In the genomic region with DNA sequence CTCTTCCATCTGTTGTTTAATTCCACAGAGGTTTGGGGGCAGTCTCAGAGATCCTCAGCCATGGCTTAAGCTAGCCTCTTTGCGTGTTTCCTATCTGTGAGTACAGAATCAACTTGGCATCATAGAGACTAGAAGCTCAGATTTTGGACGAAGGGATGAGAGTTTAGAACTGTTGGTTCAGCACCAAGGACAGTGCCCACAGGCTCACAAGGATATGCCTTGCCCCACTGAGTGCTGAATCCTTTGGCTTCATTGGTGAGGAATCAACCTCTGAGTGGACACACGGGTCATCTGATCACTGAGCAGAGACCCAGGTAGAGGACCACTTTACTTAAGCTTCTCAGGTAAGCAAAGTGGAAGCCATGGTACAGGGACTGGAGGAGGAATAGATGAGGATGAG, we compare ENCODE assay signal across 30 mouse cellular contexts. TPM values are rescaled to one million over a fixed set of nuclear protein-coding genes. Genes with fewer than 3 reads are reported as not detected.
A peak's percentile ranks its signal among the peaks of the same experiment; 100 is the strongest.
DNase-seq lines count a peak whose midpoint lies in the region; ATAC-seq lines count a peak whose summit lies in the region.
"Had no signal": no experiment of that assay in that cellular context is flagged by ENCODE, and none has a peak within 500 bp of the region (broad histone marks: within the 10 kb centered on the region; RNA-seq: fewer than 3 reads in every experiment).

No protein-coding gene starts in this region.

- no peaks in the 10 kb centered on the region for H3K36me3 ChIP-seq in limb, embryonic 11.5 days (ENCODE audit: control insufficient read depth, insufficient read depth, low read length)
- no peaks in the 10 kb centered on the region for H3K36me3 ChIP-seq in limb, embryonic 10.5 days
- H3K36me3 ChIP-seq: forebrain, embryonic 12.5 days; heart, embryonic 12.5 days; kidney, embryonic 15.5 days had no signal

- no peak for ATAC-seq in limb, embryonic 11.5 days (ENCODE audit: insufficient number of reproducible peaks, low FRiP score, low TSS enrichment, low read depth)
- ATAC-seq: midbrain, embryonic 16.5 days had no signal

- no peak overlapping the region for H3K4me3 ChIP-seq in limb, embryonic 11.5 days (ENCODE audit: low read depth, low read length)
- H3K4me3 ChIP-seq in limb, embryonic 10.5 days, result no peak overlapping the region
- H3K4me3 ChIP-seq: forebrain, embryonic 12.5 days; gastrocnemius, adult 2 months; heart, embryonic 12.5 days; kidney, embryonic 15.5 days had no signal

- H3K4me2 ChIP-seq in limb, embryonic 11.5 days (ENCODE audit: low read depth, severe bottlenecking), result no peak overlapping the region
- H3K4me2 ChIP-seq: forebrain, embryonic 12.5 days; heart, embryonic 12.5 days; hindbrain, embryonic 14.5 days; kidney, embryonic 15.5 days; liver, embryonic 11.5 days had no signal

- DNase-seq in adrenal gland, postnatal 10 days, result peak; percentile 8
- DNase-seq in adrenal gland, postnatal 25 days, result no peak
- DNase-seq in limb, embryonic 11.5 days (ENCODE audit: low spot score), result peak; percentile 30
- DNase-seq in limb, embryonic 10.5 days (ENCODE audit: low spot score), result no peak
- DNase-seq in adipocyte (ENCODE audit: low spot score), result peak; percentile 7
- DNase-seq in cerebellum, adult 11 months, result no peak
- DNase-seq in cerebellum, adult 8-10 months, result no peak
- no peak for DNase-seq in cerebellum, postnatal 25 days
- DNase-seq: cerebellum, adult 2 months; gastrocnemius, adult 2 months; heart, postnatal 14 days; lung, adult 18-20 months; lung, postnatal 4 days; right cerebral cortex, postnatal 4 days had no signal

- 54% methylated on average over 3 of the region's 3 CpGs for WGBS in limb, embryonic 11.5 days
- WGBS in limb, embryonic 10.5 days, result 45% methylated on average over 3 of the region's 3 CpGs

- H3K4me1 ChIP-seq in limb, embryonic 11.5 days (ENCODE audit: control insufficient read depth, insufficient read depth, low read length), result no peaks in the 10 kb centered on the region
- H3K4me1 ChIP-seq in limb, embryonic 10.5 days, result no peaks in the 10 kb centered on the region
- H3K4me1 ChIP-seq: forebrain, embryonic 12.5 days; heart, embryonic 12.5 days; kidney, embryonic 15.5 days had no signal

- H3K9ac ChIP-seq in limb, embryonic 11.5 days (ENCODE audit: low read length), result no peak overlapping the region
- H3K9ac ChIP-seq: forebrain, embryonic 12.5 days; heart, embryonic 12.5 days; hindbrain, embryonic 14.5 days; kidney, embryonic 15.5 days had no signal

- no peak overlapping the region for H3K27ac ChIP-seq in limb, embryonic 11.5 days (replicated peaks; ENCODE audit: low read depth, low read length)
- H3K27ac ChIP-seq in limb, embryonic 10.5 days, result no peak overlapping the region
- H3K27ac ChIP-seq: forebrain, embryonic 12.5 days; gastrocnemius, adult 2 months; hindbrain, embryonic 14.5 days; kidney, embryonic 15.5 days; stomach, postnatal 0 days had no signal

- H3K9me3 ChIP-seq in limb, embryonic 11.5 days (ENCODE audit: control insufficient read depth, low read length), result no peaks in the 10 kb centered on the region; the same call in 1 of the 2 replicates
- no peaks in the 10 kb centered on the region for H3K9me3 ChIP-seq in limb, embryonic 10.5 days (replicated peaks)
- H3K9me3 ChIP-seq: kidney, embryonic 15.5 days had no signal

- H3K27me3 ChIP-seq in limb, embryonic 11.5 days (ENCODE audit: control insufficient read depth, insufficient read depth, low read length), result no peaks in the 10 kb centered on the region
- H3K27me3 ChIP-seq in limb, embryonic 10.5 days (ENCODE audit: low read depth, poor library complexity, severe bottlenecking), result no peaks in the 10 kb centered on the region
- H3K27me3 ChIP-seq: forebrain, embryonic 12.5 days; heart, embryonic 12.5 days; kidney, embryonic 15.5 days had no signal

RNA-seq across cellular contexts. Expression of gene Olfr1336, which starts 0.4 kb away (rescaled TPM):
- total RNA-seq in adrenal gland, postnatal 10 days (2021), result not detected
- not detected in 2 replicates for total RNA-seq in adrenal gland, postnatal 25 days (2021)
- not detected in 2 replicates for polyA plus RNA-seq in limb, embryonic 11.5 days (2014; fragmentation: Nextera tagmentation; extraction: Ambion mirVana)
- polyA plus RNA-seq in limb, embryonic 10.5 days (2016; fragmentation: Nextera tagmentation; extraction: Ambion mirVana), result not detected in 2 replicates
- total RNA-seq: common myeloid progenitor, adult 5-6 weeks; gastrocnemius, adult 2 months; heart, postnatal 14 days; left cerebral cortex, adult 18-20 months; neutrophil, adult 5-6 weeks had no signal
- polyA plus RNA-seq: cerebellum, adult 2 months; forebrain, embryonic 12.5 days; gonadal fat pad, adult 2 months; heart, embryonic 12.5 days; hindbrain, embryonic 14.5 days; intestine, embryonic 14.5 days; kidney, embryonic 15.5 days; liver, embryonic 11.5 days; midbrain, embryonic 16.5 days; stomach, postnatal 0 days; thymus, postnatal 0 days had no signal

RNA-seq across cellular contexts. Expression of gene Olfr1346, which starts 10.5 kb away (rescaled TPM):
- not detected for total RNA-seq in adrenal gland, postnatal 10 days (2021)
- total RNA-seq in adrenal gland, postnatal 25 days (2021), result not detected in 2 replicates
- polyA plus RNA-seq in limb, embryonic 11.5 days (2014; fragmentation: Nextera tagmentation; extraction: Ambion mirVana), result not detected in 2 replicates
- not detected in 2 replicates for polyA plus RNA-seq in limb, embryonic 10.5 days (2016; fragmentation: Nextera tagmentation; extraction: Ambion mirVana)
- total RNA-seq: adrenal gland, postnatal 4 days; common myeloid progenitor, adult 5-6 weeks; gastrocnemius, adult 2 months; heart, postnatal 14 days; left cerebral cortex, adult 18-20 months; left cerebral cortex, postnatal 36 days; neutrophil, adult 5-6 weeks had no signal
- polyA plus RNA-seq: cerebellum, adult 2 months; forebrain, embryonic 12.5 days; gonadal fat pad, adult 2 months; heart, embryonic 12.5 days; hindbrain, embryonic 14.5 days; intestine, embryonic 14.5 days; kidney, embryonic 15.5 days; liver, embryonic 11.5 days; midbrain, embryonic 16.5 days; stomach, postnatal 0 days; thymus, postnatal 0 days had no signal

RNA-seq across cellular contexts. Expression of gene Olfr1344, which starts 17.9 kb away (rescaled TPM):
- total RNA-seq in adrenal gland, postnatal 10 days (2021), result not detected
- not detected in 2 replicates for total RNA-seq in adrenal gland, postnatal 25 days (2021)
- polyA plus RNA-seq in limb, embryonic 11.5 days (2014; fragmentation: Nextera tagmentation; extraction: Ambion mirVana), result not detected in 2 replicates
- not detected in 2 replicates for polyA plus RNA-seq in limb, embryonic 10.5 days (2016; fragmentation: Nextera tagmentation; extraction: Ambion mirVana)
- total RNA-seq: adrenal gland, postnatal 4 days; common myeloid progenitor, adult 5-6 weeks; gastrocnemius, adult 2 months; heart, postnatal 14 days; neutrophil, adult 5-6 weeks had no signal
- polyA plus RNA-seq: gonadal fat pad, adult 2 months; heart, embryonic 12.5 days; intestine, embryonic 14.5 days; kidney, embryonic 15.5 days; stomach, postnatal 0 days; thymus, postnatal 0 days had no signal

RNA-seq across cellular contexts. Expression of gene Olfr5, which starts 30.3 kb away (rescaled TPM):
- not detected for total RNA-seq in adrenal gland, postnatal 10 days (2021)
- total RNA-seq in adrenal gland, postnatal 25 days (2021), result not detected in 2 replicates
- polyA plus RNA-seq in limb, embryonic 11.5 days (2014; fragmentation: Nextera tagmentation; extraction: Ambion mirVana), result not detected in 2 replicates
- not detected in 2 replicates for polyA plus RNA-seq in limb, embryonic 10.5 days (2016; fragmentation: Nextera tagmentation; extraction: Ambion mirVana)
- total RNA-seq: adrenal gland, postnatal 4 days; common myeloid progenitor, adult 5-6 weeks; gastrocnemius, adult 2 months; heart, postnatal 14 days; layer of hippocampus, adult 8-10 months; left cerebral cortex, adult 18-20 months; left cerebral cortex, postnatal 36 days; neutrophil, adult 5-6 weeks had no signal
- polyA plus RNA-seq: cerebellum, adult 2 months; forebrain, embryonic 12.5 days; heart, embryonic 12.5 days; hindbrain, embryonic 14.5 days; intestine, embryonic 14.5 days; kidney, embryonic 15.5 days; liver, embryonic 11.5 days; midbrain, embryonic 16.5 days; stomach, postnatal 0 days; thymus, postnatal 0 days had no signal

RNA-seq across cellular contexts. Expression of gene Olfr1347, which starts 43.2 kb away (rescaled TPM):
- not detected for total RNA-seq in adrenal gland, postnatal 10 days (2021)
- total RNA-seq in adrenal gland, postnatal 25 days (2021), result not detected in 2 replicates
- not detected in 2 replicates for polyA plus RNA-seq in limb, embryonic 11.5 days (2014; fragmentation: Nextera tagmentation; extraction: Ambion mirVana)
- polyA plus RNA-seq in limb, embryonic 10.5 days (2016; fragmentation: Nextera tagmentation; extraction: Ambion mirVana), result not detected in 2 replicates
- total RNA-seq: adrenal gland, postnatal 4 days; common myeloid progenitor, adult 5-6 weeks; gastrocnemius, adult 2 months; heart, postnatal 14 days; layer of hippocampus, adult 8-10 months; left cerebral cortex, adult 18-20 months; left cerebral cortex, postnatal 36 days; neutrophil, adult 5-6 weeks had no signal
- polyA plus RNA-seq: cerebellum, adult 2 months; forebrain, embryonic 12.5 days; gonadal fat pad, adult 2 months; heart, embryonic 12.5 days; hindbrain, embryonic 14.5 days; intestine, embryonic 14.5 days; kidney, embryonic 15.5 days; liver, embryonic 11.5 days; midbrain, embryonic 16.5 days; stomach, postnatal 0 days; thymus, postnatal 0 days had no signal

Comparison
In these comparisons a context has a peak if more than half of its experiments do, and no peak if none do; other contexts are left out.
1. DNase-seq: peak in adrenal gland, postnatal 10 days (single experiment), limb, embryonic 11.5 days (single experiment) and adipocyte (single experiment); none in adrenal gland, postnatal 25 days (single experiment), limb, embryonic 10.5 days (single experiment), cerebellum, adult 11 months (single experiment), cerebellum, adult 8-10 months (single experiment) and cerebellum, postnatal 25 days (0 of 2).